Mouse (Mus musculus) embryonic fibroblast, embryonic 13.5 days (primary cell): ENCODE measurements at regions not wholly inside any gene's neighbourhood (a gene's known extent, or its start where the extent isn't known, plus 50 kb on each side); places are given as distances from the start of the nearest gene placed in this dataset.

Experiments
- H3K27ac ChIP-seq: 2 replicates; pipeline ENCODE4 v1.5.1; 2012; ENCODE audit warnings: low read length, control low read depth, inconsistent platforms; ENCODE audit not compliant: insufficient read depth
- H3K4me1 ChIP-seq: 2 replicates; pipeline ENCODE4 v1.6.1; 2011; ENCODE audit warnings: low read length; ENCODE audit not compliant: control insufficient read depth, insufficient read depth
- H3K4me3 ChIP-seq: 2 replicates; pipeline ENCODE4 v1.5.1; 2011; ENCODE audit warnings: mild to moderate bottlenecking, control low read depth, low read length; ENCODE audit not compliant: insufficient read depth
- CTCF ChIP-seq: IDR thresholded peaks from 2 replicates; pipeline ENCODE4 v1.5.1; 2011; ENCODE audit warnings: mild to moderate bottlenecking, control low read depth, low read length, moderate library complexity, borderline replicate concordance; ENCODE audit not compliant: insufficient read depth
- POLR2A ChIP-seq: IDR thresholded peaks from 2 replicates; pipeline ENCODE4 v1.6.1; 2011; ENCODE audit warnings: low read depth, mild to moderate bottlenecking, control low read depth, low read length, moderate library complexity

DNA sequence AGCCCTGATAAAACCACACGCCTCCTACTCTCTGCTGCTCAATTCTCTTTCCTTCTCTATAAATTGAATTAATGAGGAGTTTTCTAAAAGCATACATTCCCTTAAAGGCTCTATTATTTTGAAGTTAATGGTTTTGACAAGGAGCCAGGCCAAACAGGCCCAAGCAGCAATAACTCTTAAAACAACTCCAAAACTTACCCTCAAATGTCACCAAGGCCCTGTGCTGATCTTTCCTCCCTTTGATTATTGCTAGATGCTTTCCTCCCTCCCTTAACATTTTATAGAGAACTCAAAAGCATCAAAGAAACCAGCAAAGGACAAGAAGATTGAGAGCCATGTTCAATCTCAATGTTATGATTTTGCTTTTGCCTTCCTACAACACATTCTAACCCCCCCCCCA lies 221.0 kb downstream of the Sox4 start:
- H3K4me3 ChIP-seq, result no peak overlapping the region
- no peak overlapping the region for H3K27ac ChIP-seq
- peaks cover 5% of the 10 kb centered on the region for H3K4me1 ChIP-seq
- TF ChIP-seq POLR2A (no peak), CTCF (no peak)

DNA sequence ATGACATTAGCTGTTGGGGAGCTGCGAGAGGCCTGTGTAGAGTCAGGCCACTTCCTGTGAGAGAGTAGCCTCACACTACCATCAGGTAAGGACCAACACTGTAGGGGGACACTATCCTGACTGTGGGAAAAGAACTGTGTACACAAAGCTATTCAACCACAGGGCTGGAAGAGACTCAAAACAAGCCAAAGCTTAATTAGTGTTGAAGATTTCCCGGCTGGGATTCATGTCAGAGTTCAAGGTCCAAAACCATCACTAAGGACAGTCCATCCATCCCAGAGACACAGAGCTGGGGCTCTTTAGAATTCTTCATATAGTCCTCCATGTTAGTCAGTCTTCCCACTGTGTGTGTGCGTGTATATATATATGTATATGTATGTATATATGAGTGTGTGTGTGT lies 221.5 kb downstream of the Sox4 start:
- Histone ChIP-seq H3K27ac (no peak overlapping the region), H3K4me1 (peaks cover 5% of the 10 kb centered on the region), H3K4me3 (no peak overlapping the region)
- no peak for TF ChIP-seq POLR2A

DNA sequence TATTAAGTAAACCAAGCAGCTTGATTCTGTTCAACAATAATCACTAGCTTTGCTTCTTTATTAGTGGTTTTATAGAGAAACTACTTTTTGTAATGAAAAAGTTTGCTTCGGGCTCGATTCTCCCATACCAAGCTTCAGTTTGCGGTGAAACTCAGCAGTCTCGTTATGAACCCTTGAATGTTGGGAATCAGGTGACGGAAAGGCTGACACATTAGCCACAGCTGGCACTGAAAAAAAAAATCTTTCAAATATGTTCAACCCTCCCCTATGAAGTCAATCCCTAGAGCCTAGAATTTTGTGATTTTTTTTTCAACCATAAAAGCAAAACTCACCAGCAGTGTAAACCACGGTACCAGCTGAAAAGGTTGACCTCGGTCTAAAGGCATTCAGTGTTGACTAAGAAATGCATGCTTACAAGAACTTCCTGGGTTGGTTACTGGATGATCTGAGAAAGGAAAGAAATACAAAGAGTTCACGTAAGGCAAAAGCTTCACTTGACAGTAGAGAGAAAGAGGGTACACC lies 223.4 kb downstream of the Sox4 start:
- peaks cover 5% of the 10 kb centered on the region for H3K4me1 ChIP-seq
- H3K27ac ChIP-seq, result peak overlapping the region; percentile 89
- TF ChIP-seq POLR2A (no peak), CTCF (no peak)
- no peak overlapping the region for H3K4me3 ChIP-seq

DNA sequence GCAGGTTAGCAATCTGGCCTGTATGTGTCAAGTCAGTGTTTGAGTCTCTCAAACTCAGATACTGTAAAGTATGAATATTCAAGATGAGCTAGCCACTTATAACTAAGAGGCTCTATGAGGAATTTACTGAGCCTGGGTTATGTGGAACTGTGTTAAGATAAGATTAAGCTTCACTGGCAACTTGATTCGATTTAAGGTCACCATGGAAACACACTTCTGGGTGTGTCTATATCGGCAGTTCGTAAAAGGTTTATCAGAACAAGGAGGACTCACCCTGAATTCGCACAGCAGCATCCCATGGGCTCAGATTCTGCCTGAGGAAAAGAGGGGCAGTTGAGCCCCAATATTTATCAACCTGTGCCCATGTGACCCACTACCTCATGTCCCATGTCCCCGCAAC lies 224.7 kb downstream of the Sox4 start:
- TF ChIP-seq POLR2A, result no peak
- TF ChIP-seq CTCF, result no peak
- Histone ChIP-seq H3K4me1 (peaks cover 5% of the 10 kb centered on the region), H3K4me3 (no peak overlapping the region), H3K27ac (peak overlapping the region; percentile 8; the same call in 1 of the 2 replicates)

DNA sequence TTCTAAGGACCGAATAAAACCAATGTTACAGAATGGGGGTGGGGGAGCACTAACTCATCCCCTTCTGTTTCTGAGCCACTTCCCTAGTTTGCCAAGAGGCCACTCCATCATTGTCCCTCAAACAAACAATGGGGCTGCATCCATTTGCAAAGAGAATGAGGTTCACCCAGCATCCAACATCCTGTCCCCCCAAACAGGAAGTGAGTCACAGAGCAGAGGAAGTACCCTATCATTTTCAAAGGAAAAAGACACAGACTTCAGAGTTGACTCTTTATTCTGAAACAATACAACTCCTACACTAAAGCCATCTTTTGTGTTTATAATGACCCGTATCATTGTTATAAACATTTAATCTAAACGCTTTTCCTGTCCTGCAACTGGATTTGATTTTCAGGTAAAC lies 229.2 kb downstream of the Sox4 start:
- H3K4me1 ChIP-seq, result no peaks in the 10 kb centered on the region
- TF ChIP-seq POLR2A, result no peak
- no peak for TF ChIP-seq CTCF
- H3K27ac ChIP-seq, result no peak overlapping the region
- no peak overlapping the region for H3K4me3 ChIP-seq

DNA sequence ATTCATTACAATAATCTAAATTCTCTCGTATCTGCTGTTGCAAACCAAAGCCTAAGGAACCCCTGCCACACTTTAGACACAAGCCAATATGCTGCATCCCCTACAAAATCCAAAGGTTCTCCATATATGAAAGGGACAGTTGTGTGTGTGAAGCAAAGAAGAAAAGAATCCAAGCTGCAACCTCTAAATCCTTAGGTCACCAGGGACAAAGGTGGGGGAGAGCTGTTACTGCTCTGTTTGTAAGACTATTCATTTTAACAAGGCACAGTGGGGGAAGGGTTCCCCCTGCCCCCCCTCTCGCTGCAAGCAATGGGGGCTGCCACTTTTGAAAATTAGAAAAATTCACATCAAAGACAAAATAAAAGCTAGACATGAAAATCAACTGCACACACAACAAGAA lies 231.4 kb downstream of the Sox4 start:
- no peak overlapping the region for H3K4me3 ChIP-seq
- H3K4me1 ChIP-seq, result peaks cover 4% of the 10 kb centered on the region; the same call in 1 of the 2 replicates
- H3K27ac ChIP-seq, result no peak overlapping the region
- TF ChIP-seq POLR2A, result no peak
- TF ChIP-seq CTCF, result no peak

DNA sequence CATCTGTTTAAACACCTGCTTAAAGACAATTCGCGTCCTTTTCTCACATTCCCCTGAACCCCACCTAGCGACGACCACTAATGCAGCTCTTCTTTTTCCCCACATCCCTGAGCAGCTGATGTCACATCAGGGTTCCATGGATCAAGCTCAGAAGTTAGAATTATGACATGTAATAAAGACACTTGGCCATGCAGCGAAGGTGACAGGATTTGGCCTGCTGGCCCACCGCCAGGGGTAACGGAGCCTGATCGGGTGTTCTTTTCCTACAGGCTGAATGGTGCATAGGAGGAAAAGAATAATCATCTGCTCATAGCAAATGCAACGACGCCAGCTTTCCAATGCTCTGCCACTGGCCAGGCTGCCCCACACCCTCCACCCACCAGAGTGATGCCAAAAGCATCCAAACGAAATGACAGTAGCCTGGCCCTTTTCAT lies 231.9 kb downstream of the Sox4 start:
- peaks cover 4% of the 10 kb centered on the region; the same call in 1 of the 2 replicates for H3K4me1 ChIP-seq
- H3K27ac ChIP-seq, result no peak overlapping the region
- TF ChIP-seq CTCF (no peak), POLR2A (no peak)
- H3K4me3 ChIP-seq, result no peak overlapping the region

DNA sequence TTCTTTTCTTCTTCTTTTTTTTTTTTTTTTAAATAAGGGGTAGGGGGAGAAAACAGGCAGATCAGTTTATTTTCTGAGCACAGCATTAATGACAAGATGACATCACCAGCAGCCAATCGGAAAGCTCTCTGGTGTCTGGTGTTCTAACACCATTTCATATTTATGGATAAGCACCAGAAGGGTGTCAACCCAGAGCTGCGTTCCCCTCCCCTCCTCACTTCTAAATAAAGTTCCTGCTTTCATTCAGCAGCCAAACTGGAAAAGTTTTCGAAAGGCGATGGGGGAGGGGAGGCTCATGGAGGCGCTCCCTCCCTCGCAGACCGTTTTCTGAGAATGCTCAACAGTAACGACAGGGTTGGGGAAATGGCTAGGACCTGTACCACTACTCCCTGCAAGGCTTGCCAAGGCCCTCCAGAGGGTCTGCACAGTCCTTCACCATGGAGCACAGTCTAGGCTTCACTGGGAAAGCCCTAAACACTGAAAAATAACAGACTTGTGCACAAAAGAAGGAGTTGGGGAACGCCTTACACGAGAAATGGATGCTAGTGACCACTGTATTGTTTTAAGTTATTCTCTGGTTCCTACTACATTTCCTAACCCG lies 232.8 kb downstream of the Sox4 start:
- Histone ChIP-seq H3K4me3 (no peak overlapping the region), H3K27ac (no peak overlapping the region), H3K4me1 (peaks cover 4% of the 10 kb centered on the region; the same call in 1 of the 2 replicates)
- TF ChIP-seq CTCF, result no peak
- no peak for TF ChIP-seq POLR2A

DNA sequence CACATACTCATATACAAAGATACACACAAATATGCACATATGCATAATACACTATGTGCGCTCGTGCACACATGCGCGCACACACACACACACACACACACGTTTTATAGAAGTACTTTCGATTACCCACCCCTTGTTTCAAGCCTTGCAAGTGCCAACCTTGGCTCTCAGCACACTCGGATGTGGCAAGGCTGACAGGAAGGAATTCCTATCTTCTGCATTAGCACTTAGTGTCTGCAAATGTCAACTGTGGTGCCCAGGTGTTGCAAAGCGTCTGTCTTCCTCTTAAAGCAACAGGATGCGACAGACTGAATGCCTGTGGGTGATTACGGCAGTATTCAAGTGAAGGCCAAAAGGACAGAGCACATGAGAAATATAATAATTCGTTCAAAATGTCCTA lies 233.3 kb downstream of the Sox4 start:
- Histone ChIP-seq H3K27ac (no peak overlapping the region), H3K4me1 (peaks cover 4% of the 10 kb centered on the region; the same call in 1 of the 2 replicates), H3K4me3 (no peak overlapping the region)
- TF ChIP-seq POLR2A (no peak), CTCF (no peak)

DNA sequence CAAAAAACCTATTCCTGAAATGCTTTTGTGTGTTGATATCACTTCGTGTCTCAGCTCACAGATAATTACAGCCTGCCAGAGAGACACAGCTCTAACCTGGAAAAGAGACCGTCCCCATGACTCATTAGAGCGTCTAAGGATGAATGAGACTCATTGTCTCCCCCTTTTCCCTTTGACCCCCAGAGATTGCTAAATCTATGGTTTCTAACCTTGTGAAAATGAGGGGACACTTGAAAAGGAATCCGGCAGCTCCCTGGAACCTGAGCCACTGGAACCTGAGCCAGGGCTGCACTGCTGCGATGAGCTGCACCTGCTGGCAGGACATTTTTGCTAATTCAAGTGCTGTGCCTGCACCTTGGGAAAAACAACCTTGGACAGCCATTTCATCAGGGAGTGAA lies 234.6 kb downstream of the Sox4 start:
- peaks cover 4% of the 10 kb centered on the region; the same call in 1 of the 2 replicates for H3K4me1 ChIP-seq
- H3K4me3 ChIP-seq, result no peak overlapping the region
- peak overlapping the region; percentile 48; the same call in 1 of the 2 replicates for H3K27ac ChIP-seq
- no peak for TF ChIP-seq CTCF
- TF ChIP-seq POLR2A, result no peak
